Mouse (Mus musculus): ENCODE measurements around the gene St6galnac6. TPM values are rescaled to one million over a fixed set of nuclear protein-coding genes. Genes with fewer than 3 reads are reported as not detected.

The St6galnac6 gene
- polyA plus RNA-seq, 1 experiment, result 22.3 TPM

DNA sequence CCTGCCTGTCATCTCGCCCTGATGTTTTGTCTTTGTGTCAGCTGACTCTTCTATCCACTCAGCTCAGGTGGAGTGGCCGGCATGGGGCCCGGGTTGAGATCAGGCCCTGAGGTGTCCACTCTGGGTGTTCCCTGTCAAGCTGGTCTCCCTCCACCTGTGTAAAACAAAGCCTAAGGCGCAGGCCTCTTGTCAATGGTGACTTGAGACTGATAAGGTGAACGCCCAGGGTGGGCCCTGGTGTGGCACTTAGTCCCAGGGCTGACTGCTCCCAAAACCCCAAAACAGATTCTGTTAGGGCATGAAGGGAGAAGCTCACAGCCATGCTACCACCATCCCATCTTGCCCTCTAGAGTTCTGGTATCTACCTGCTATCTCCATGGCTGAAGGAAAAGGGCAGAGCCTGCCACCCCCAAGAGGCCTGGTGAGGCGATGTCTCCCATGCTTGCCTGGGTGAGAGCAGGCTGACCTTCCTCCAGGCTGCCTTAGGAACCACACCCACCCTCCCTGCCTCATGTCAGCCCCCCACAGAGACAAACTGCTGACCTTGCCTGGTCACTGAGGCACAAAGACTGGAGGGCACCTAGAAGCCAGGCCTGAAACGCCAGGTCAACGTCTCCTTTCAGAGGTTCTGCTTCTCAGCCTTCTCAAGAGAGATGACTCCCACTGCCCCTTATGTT lies 45.4 kb downstream of the St6galnac6 start:
- no peaks in the 10 kb centered on the region for H3K27me3 ChIP-seq (ENCODE audit: control insufficient read depth, insufficient read depth, low read length)
- H3K4me1 ChIP-seq (ENCODE audit: control insufficient read depth, insufficient read depth, insufficient read length), result peaks cover 7% of the 10 kb centered on the region
- DNase-seq (ENCODE audit: low read depth in 1 of 2, low spot score in 2 of 2), result no peak
- 82% methylated on average over 8 of the region's 8 CpGs for WGBS
- H3K27ac ChIP-seq (ENCODE audit: insufficient read depth, low read length), result no peak overlapping the region
- no peak overlapping the region for H3K4me3 ChIP-seq (ENCODE audit: extremely low read depth, insufficient read depth, insufficient read length)
- H3K36me3 ChIP-seq (ENCODE audit: control insufficient read depth, insufficient read depth, low read length), result no peaks in the 10 kb centered on the region
- TF ChIP-seq POLR2A (IDR thresholded peaks at IDR 0.05; ENCODE audit: low read depth, low read length) (no peak), CTCF (IDR thresholded peaks at IDR 0.05; ENCODE audit: extremely low read depth, insufficient read depth, insufficient read length, insufficient replicate concordance) (no peak)

DNA sequence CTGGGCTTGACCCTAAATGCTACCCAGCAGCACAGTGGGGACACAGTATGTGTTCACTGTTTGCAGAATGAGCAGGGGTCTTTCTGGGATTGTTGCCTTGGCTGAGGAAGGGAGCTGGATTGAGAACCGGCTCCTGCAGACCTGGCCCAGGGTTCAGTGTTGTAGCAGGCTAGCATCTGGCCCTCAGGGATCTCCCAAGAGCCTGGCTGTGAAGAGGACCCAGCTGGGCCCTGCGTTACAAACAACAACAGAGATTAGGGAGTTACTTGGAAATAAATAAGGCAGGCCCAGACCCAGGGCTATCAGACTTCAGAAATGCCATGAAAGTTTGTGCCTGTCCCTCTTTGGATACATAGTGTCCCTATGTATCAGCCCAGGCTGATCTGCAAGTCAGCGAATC lies 46.1 kb downstream of the St6galnac6 start:
- no peaks in the 10 kb centered on the region for H3K27me3 ChIP-seq (ENCODE audit: control insufficient read depth, insufficient read depth, low read length)
- no peak overlapping the region for H3K4me3 ChIP-seq (ENCODE audit: extremely low read depth, insufficient read depth, insufficient read length)
- 0 out of 2 replicates have a peak overlapping the region, but pooled peaks have one; percentile 23 for H3K27ac ChIP-seq (ENCODE audit: insufficient read depth, low read length)
- no peak for DNase-seq (ENCODE audit: low read depth in 1 of 2, low spot score in 2 of 2)
- WGBS, result 79% methylated on average over 3 of the region's 3 CpGs
- TF ChIP-seq CTCF (IDR thresholded peaks at IDR 0.05; ENCODE audit: extremely low read depth, insufficient read depth, insufficient read length, insufficient replicate concordance) (no peak), POLR2A (IDR thresholded peaks at IDR 0.05; ENCODE audit: low read depth, low read length) (no peak)
- peaks cover 7% of the 10 kb centered on the region for H3K4me1 ChIP-seq (ENCODE audit: control insufficient read depth, insufficient read depth, insufficient read length)
- H3K36me3 ChIP-seq (ENCODE audit: control insufficient read depth, insufficient read depth, low read length), result no peaks in the 10 kb centered on the region

DNA sequence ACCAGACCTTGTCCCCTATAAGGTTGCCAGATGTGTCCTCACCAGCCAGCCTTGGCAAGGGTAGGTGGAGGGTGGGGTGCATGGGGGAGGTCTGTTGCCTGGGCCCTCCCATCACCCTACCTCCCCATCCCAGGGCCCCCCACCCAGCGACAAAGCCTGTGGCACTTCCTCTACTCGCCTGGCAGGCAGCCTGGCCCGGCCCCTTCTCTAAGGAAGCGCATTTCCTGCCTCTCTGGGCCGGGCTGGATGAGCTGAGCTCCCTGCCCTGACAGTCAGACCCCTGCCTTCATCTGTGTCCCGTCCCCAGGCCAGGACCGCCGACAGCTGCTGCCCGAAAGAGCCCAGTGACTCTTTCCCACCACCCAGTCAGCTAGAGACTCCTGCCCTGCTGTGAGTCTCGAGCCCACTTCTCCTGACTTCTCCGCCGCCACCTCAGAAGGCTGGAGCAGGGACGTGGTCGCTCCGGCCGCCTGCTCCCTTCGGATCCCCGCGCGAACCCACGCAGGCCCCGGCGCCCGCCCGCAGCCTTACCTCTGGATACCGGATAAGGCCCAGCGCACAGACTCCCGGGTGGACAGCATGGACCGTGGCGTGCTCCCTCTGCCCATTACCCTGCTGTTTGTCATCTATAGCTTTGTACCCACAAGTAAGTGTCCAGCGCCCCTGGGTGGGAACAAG lies 47.0 kb downstream of the St6galnac6 start, which contains the start of gene Eng:
Eng (plus strand) TSS at position 217 of the 678 bp plus-strand sequence.
- Histone ChIP-seq H3K27me3 (ENCODE audit: control insufficient read depth, insufficient read depth, low read length) (no peaks in the 10 kb centered on the region), H3K27ac (ENCODE audit: insufficient read depth, low read length) (peak within 1 kb of the TSS; percentile 76), H3K4me3 (ENCODE audit: extremely low read depth, insufficient read depth, insufficient read length) (peak within 1 kb of the TSS; percentile 55), H3K4me1 (ENCODE audit: control insufficient read depth, insufficient read depth, insufficient read length) (peaks cover 7% of the 10 kb centered on the region; the same call in 1 of the 2 replicates), H3K36me3 (ENCODE audit: control insufficient read depth, insufficient read depth, low read length) (no peaks in the 10 kb centered on the region)
- DNase-seq (ENCODE audit: low read depth in 1 of 2, low spot score in 2 of 2), result peak in 1 of 2 experiments; percentile 24
- 10% methylated on average over 31 of the region's 31 CpGs for WGBS
- no peak for TF ChIP-seq CTCF (IDR thresholded peaks at IDR 0.05; ENCODE audit: extremely low read depth, insufficient read depth, insufficient read length, insufficient replicate concordance)
- no peak; the same call in 1 of the 2 replicates for TF ChIP-seq POLR2A (IDR thresholded peaks at IDR 0.05; ENCODE audit: low read depth, low read length)

DNA sequence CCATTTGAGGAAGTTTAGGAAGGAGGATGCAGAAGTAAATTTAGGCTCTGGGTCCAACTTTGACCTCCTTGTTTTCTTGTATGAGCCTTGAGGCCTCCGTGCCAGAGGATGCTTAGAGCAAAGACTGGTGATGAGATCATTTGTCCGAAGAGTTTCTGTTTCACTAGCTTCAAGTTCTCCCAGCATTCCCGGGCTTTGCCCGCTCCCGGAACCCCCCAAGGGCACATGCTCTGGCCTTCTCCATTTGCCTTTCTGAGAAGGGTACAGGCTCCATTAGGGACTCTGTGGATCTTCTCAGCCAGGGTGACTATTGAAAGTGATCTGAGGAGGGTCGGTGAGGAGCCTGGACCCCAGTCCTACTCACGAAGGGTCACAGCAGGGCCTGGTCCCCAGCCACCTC lies 47.9 kb downstream of the St6galnac6 start:
- no peaks in the 10 kb centered on the region for H3K36me3 ChIP-seq (ENCODE audit: control insufficient read depth, insufficient read depth, low read length)
- H3K4me3 ChIP-seq (ENCODE audit: extremely low read depth, insufficient read depth, insufficient read length), result peak overlapping the region; percentile 55; the same call in 1 of the 2 replicates
- TF ChIP-seq POLR2A (IDR thresholded peaks at IDR 0.05; ENCODE audit: low read depth, low read length), result no peak
- no peak for TF ChIP-seq CTCF (IDR thresholded peaks at IDR 0.05; ENCODE audit: extremely low read depth, insufficient read depth, insufficient read length, insufficient replicate concordance)
- H3K27me3 ChIP-seq (ENCODE audit: control insufficient read depth, insufficient read depth, low read length), result no peaks in the 10 kb centered on the region
- H3K4me1 ChIP-seq (ENCODE audit: control insufficient read depth, insufficient read depth, insufficient read length), result peaks cover 7% of the 10 kb centered on the region; the same call in 1 of the 2 replicates
- DNase-seq (ENCODE audit: low read depth in 1 of 2, low spot score in 2 of 2), result no peak
- 27% methylated on average over 7 of the region's 7 CpGs for WGBS
- peak overlapping the region; percentile 76 for H3K27ac ChIP-seq (ENCODE audit: insufficient read depth, low read length)

DNA sequence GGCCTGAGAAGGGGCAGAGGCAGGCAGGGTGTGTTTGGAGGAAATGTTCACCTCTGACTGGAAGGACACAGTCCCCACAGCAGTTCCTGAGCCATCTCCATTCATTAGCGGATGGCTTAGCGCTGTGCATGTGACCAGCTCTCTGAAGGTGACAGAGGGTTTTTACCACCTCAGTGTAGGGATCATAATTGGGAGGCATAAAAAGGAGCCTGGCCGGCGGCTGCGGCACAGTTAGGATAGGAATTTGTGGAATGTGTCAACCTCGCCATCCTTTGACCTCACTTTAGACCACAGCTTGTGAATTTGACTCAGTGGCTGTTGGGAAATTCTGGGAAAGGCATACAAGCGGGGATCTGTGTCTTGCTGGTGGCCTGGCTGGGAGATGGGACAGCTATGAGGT lies 54.3 kb downstream of the St6galnac6 start:
- TF ChIP-seq POLR2A (IDR thresholded peaks at IDR 0.05; ENCODE audit: low read depth, low read length) (no peak), CTCF (IDR thresholded peaks at IDR 0.05; ENCODE audit: extremely low read depth, insufficient read depth, insufficient read length, insufficient replicate concordance) (no peak)
- WGBS, result 85% methylated on average over 7 of the region's 7 CpGs
- H3K27ac ChIP-seq (ENCODE audit: insufficient read depth, low read length), result no peak overlapping the region

DNA sequence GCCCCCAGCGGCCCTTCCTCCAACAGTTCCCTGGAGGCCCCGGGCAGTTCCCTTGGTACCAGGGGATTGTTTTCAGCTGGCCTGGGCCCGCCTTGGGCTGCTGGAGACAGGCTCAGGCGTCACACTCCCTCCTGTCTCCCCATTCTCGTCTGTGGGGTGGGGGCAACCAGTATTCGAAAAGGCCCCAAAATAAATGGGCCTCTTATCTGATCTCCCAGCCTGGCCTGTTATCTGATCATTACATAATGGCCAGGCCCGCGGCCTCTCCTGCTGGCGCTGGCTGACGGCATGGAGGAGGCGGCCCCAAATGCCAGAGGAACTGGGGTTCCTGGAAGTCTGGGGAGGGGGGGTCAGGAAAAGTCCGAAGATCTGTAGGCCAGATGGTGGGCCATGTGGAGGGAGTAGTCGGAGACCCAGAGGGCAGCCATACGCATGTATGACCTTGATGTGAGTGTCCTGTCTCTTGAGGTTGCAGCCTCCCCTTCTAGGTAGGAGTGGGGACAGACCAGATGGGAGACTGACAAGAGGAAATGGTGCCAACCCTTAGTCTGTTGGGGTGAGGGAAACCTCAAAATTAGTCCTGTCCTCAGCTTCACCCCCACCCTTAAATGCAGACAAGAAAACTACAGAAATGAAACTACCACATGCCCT lies 55.4 kb downstream of the St6galnac6 start:
- Histone ChIP-seq H3K4me1 (ENCODE audit: control insufficient read depth, insufficient read depth, insufficient read length) (peaks cover 11% of the 10 kb centered on the region; the same call in 1 of the 2 replicates), H3K27me3 (ENCODE audit: control insufficient read depth, insufficient read depth, low read length) (no peaks in the 10 kb centered on the region), H3K4me3 (ENCODE audit: extremely low read depth, insufficient read depth, insufficient read length) (no peak overlapping the region), H3K27ac (ENCODE audit: insufficient read depth, low read length) (peak overlapping the region; percentile 46), H3K36me3 (ENCODE audit: control insufficient read depth, insufficient read depth, low read length) (no peaks in the 10 kb centered on the region)
- no peak for DNase-seq (ENCODE audit: low read depth in 1 of 2, low spot score in 2 of 2)
- WGBS, result 41% methylated on average over 14 of the region's 14 CpGs
- TF ChIP-seq POLR2A (IDR thresholded peaks at IDR 0.05; ENCODE audit: low read depth, low read length) (no peak), CTCF (IDR thresholded peaks at IDR 0.05; ENCODE audit: extremely low read depth, insufficient read depth, insufficient read length, insufficient replicate concordance) (no peak)

More for the DNA sequence above, 54.3 kb downstream of the St6galnac6 start:
- DNase-seq (ENCODE audit: low read depth in 1 of 2, low spot score in 2 of 2), result no peak
- Histone ChIP-seq H3K4me3 (ENCODE audit: extremely low read depth, insufficient read depth, insufficient read length) (no peak overlapping the region), H3K36me3 (ENCODE audit: control insufficient read depth, insufficient read depth, low read length) (no peaks in the 10 kb centered on the region), H3K27me3 (ENCODE audit: control insufficient read depth, insufficient read depth, low read length) (no peaks in the 10 kb centered on the region), H3K4me1 (ENCODE audit: control insufficient read depth, insufficient read depth, insufficient read length) (peaks cover 11% of the 10 kb centered on the region; the same call in 1 of the 2 replicates)

All from spleen, adult 2 months (tissue).